Mouse (Mus musculus): ENCODE results near the gene Ticam1. TPM values are rescaled to one million over a fixed set of nuclear protein-coding genes. Genes with fewer than 3 reads are reported as not detected.

Gene Ticam1
- polyA plus RNA-seq, 1 experiment: 20.5 TPM

DNA sequence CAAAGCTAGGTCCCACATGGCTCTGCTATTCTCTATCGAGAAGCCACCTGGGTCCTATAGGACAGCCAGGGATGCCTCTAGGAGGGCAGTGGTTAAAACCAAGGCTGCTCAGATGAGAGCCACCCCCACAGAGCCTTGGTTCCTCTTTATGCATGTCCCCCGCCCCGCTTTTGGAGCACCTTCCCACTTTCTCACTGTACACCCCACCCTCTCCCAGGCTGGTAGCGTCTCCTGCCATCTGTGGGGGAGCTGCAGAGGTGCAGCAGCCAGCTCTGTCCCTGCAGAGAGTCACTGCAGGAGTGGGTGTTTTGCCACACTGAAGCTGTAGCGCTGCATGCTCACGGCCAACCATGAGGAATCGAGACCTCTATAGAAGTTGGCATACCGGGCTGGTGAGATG, 6.7 kb upstream of the Ticam1 start:
- Histone ChIP-seq H3K4me3 (ENCODE audit: extremely low read depth, insufficient read depth, insufficient read length) (no peak overlapping the region), H3K4me1 (ENCODE audit: control insufficient read depth, insufficient read depth, insufficient read length) (no peaks in the 10 kb centered on the region), H3K36me3 (ENCODE audit: control insufficient read depth, insufficient read depth, low read length) (peaks cover 12% of the 10 kb centered on the region), H3K27me3 (ENCODE audit: control insufficient read depth, insufficient read depth, low read length) (no peaks in the 10 kb centered on the region), H3K27ac (ENCODE audit: insufficient read depth, low read length) (no peak overlapping the region)
- 68% methylated on average over 8 of the region's 8 CpGs for WGBS
- TF ChIP-seq POLR2A (IDR thresholded peaks at IDR 0.05; ENCODE audit: low read depth, low read length): no peak
- no peak for TF ChIP-seq CTCF (IDR thresholded peaks at IDR 0.05; ENCODE audit: extremely low read depth, insufficient read depth, insufficient read length, insufficient replicate concordance)
- DNase-seq (ENCODE audit: low read depth in 1 of 2, low spot score in 2 of 2): no peak

DNA sequence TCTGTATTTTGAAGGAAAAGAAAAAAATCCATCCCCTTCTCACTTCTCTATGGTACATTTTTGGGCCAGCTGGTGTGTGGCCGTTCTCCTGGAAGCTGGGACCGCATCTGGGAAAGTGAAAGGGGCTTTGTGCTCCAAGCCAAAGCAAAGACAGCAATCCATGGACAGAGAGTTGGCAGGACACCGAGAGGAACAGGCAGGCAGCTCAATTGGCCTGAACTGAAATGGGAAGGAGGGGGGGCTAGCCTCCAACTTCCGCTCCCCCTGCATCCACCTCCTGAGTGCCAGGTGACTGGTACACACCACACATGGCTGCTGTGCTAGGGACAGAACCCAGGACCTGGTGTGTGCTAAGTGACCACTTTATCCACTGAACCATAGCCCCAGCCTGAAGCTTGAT, 6.2 kb upstream of the Ticam1 start:
- H3K27me3 ChIP-seq (ENCODE audit: control insufficient read depth, insufficient read depth, low read length): no peaks in the 10 kb centered on the region
- 85% methylated on average over 4 of the region's 4 CpGs for WGBS
- H3K4me1 ChIP-seq (ENCODE audit: control insufficient read depth, insufficient read depth, insufficient read length): no peaks in the 10 kb centered on the region
- DNase-seq (ENCODE audit: low read depth in 1 of 2, low spot score in 2 of 2): no peak
- TF ChIP-seq CTCF (IDR thresholded peaks at IDR 0.05; ENCODE audit: extremely low read depth, insufficient read depth, insufficient read length, insufficient replicate concordance): no peak
- TF ChIP-seq POLR2A (IDR thresholded peaks at IDR 0.05; ENCODE audit: low read depth, low read length): no peak
- no peak overlapping the region for H3K27ac ChIP-seq (ENCODE audit: insufficient read depth, low read length)
- H3K4me3 ChIP-seq (ENCODE audit: extremely low read depth, insufficient read depth, insufficient read length): no peak overlapping the region
- H3K36me3 ChIP-seq (ENCODE audit: control insufficient read depth, insufficient read depth, low read length): peaks cover 12% of the 10 kb centered on the region

DNA sequence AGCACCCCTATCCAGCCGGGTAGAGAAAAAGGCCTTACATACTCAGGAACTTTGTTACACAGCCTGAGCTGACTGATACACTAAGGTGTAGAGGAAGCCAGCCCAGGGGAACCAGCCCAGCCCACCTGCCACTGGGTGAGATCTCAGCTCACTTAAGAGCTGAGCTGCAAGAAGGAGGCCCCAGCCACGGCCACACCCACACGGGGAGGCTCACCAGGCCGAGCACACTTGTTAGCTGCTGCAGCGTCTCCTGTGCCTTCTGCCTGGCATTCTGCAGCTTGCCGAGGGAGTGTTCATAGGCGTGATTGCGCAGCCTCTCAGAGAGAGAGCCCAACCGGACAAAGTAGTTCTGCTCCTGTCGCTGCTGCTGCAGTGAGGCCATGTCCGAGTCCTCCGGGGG, 4.6 kb upstream of the Ticam1 start:
- 90% methylated on average over 12 of the region's 12 CpGs for WGBS
- TF ChIP-seq POLR2A (IDR thresholded peaks at IDR 0.05; ENCODE audit: low read depth, low read length): no peak
- no peak for TF ChIP-seq CTCF (IDR thresholded peaks at IDR 0.05; ENCODE audit: extremely low read depth, insufficient read depth, insufficient read length, insufficient replicate concordance)
- DNase-seq (ENCODE audit: low read depth in 1 of 2, low spot score in 2 of 2): no peak
- Histone ChIP-seq H3K27me3 (ENCODE audit: control insufficient read depth, insufficient read depth, low read length) (no peaks in the 10 kb centered on the region), H3K4me3 (ENCODE audit: extremely low read depth, insufficient read depth, insufficient read length) (no peak overlapping the region), H3K4me1 (ENCODE audit: control insufficient read depth, insufficient read depth, insufficient read length) (peaks cover under 1% of the 10 kb centered on the region; the same call in 1 of the 2 replicates), H3K36me3 (ENCODE audit: control insufficient read depth, insufficient read depth, low read length) (peaks cover 11% of the 10 kb centered on the region), H3K27ac (ENCODE audit: insufficient read depth, low read length) (no peak overlapping the region)

DNA sequence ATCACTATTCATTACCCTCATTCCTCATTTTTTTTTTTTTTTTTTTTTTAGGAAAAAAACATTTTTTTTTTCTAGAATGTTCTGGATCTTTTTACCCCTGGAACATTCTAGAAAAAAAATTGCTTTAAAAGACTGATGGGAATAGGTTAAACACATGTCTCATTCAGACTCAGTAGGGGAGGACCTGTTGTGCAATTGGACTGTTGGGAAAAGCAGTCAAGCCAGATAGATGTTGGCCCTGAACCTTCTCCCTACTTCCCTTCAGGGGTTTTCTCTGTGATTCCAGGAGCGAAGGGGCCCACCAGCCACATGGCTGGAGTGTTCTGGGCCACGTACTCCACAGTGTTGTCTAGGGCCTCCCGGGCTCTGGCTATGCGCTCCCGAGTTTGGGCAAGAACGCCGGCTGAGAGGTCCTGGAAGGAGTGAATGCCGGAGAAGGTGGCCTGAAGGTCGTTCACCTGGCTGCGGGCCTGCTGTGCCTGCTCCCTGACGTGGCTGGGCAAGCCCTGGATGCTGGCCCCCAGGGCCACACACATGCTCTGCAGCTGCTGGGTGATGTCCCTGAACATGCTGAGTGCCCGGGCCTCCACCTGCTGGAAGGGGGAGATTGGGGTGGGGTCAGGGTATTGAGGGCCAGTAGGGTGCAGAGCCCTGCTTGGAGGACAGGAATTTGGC, 3.0 kb upstream of the Ticam1 start:
- H3K27me3 ChIP-seq (ENCODE audit: control insufficient read depth, insufficient read depth, low read length): no peaks in the 10 kb centered on the region
- H3K27ac ChIP-seq (ENCODE audit: insufficient read depth, low read length): no peak overlapping the region
- no peak overlapping the region for H3K4me3 ChIP-seq (ENCODE audit: extremely low read depth, insufficient read depth, insufficient read length)
- WGBS: 95% methylated on average over 12 of the region's 12 CpGs
- H3K36me3 ChIP-seq (ENCODE audit: control insufficient read depth, insufficient read depth, low read length): peaks cover 6% of the 10 kb centered on the region; the same call in 1 of the 2 replicates
- DNase-seq (ENCODE audit: low read depth in 1 of 2, low spot score in 2 of 2): no peak
- H3K4me1 ChIP-seq (ENCODE audit: control insufficient read depth, insufficient read depth, insufficient read length): peaks cover 3% of the 10 kb centered on the region; the same call in 1 of the 2 replicates
- no peak for TF ChIP-seq POLR2A (IDR thresholded peaks at IDR 0.05; ENCODE audit: low read depth, low read length)
- no peak for TF ChIP-seq CTCF (IDR thresholded peaks at IDR 0.05; ENCODE audit: extremely low read depth, insufficient read depth, insufficient read length, insufficient replicate concordance)

DNA sequence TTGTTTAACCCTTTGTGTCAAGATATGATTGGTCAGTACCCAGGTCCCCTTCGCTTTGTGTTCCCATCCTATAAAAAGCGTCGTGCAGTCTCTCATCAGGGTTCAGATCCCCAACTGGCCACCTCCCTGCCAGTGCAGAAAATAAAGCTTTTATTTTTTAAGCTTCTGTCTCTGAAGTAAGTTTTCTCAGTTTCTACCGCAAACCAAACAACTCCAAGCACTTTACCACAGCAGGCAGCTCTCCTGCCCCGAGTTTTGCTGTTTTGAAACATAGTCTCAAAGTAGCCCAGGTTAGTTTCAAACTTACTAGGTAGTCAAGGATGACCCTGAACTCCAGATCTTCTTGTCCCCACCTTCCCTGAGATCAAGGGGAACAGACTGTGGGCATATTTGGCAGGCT, 1.8 kb upstream of the Ticam1 start:
- H3K27ac ChIP-seq (ENCODE audit: insufficient read depth, low read length): no peak overlapping the region
- H3K36me3 ChIP-seq (ENCODE audit: control insufficient read depth, insufficient read depth, low read length): peaks cover 7% of the 10 kb centered on the region; the same call in 1 of the 2 replicates
- TF ChIP-seq POLR2A (IDR thresholded peaks at IDR 0.05; ENCODE audit: low read depth, low read length): no peak
- TF ChIP-seq CTCF (IDR thresholded peaks at IDR 0.05; ENCODE audit: extremely low read depth, insufficient read depth, insufficient read length, insufficient replicate concordance): no peak
- no peaks in the 10 kb centered on the region for H3K27me3 ChIP-seq (ENCODE audit: control insufficient read depth, insufficient read depth, low read length)
- no peak overlapping the region for H3K4me3 ChIP-seq (ENCODE audit: extremely low read depth, insufficient read depth, insufficient read length)
- 93% methylated on average over 5 of the region's 5 CpGs for WGBS
- DNase-seq (ENCODE audit: low read depth in 1 of 2, low spot score in 2 of 2): no peak
- peaks cover 6% of the 10 kb centered on the region; the same call in 1 of the 2 replicates for H3K4me1 ChIP-seq (ENCODE audit: control insufficient read depth, insufficient read depth, insufficient read length)

DNA sequence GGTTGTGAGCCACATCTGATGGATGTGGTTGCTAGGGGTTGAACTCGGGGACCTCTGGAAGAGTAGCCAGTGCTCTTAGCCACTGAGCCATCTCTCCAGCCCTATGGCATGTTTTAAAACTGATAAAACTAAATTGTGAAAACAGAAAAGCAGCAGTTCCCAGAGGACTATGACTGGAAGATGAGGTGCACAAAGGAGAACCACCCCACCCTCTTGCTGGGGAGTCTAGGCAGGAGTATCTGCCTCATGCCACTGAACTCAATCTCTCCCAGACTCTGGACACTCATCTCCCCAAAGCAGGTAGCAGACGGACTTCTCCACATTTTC, 944 bp upstream of the Ticam1 start:
- H3K4me3 ChIP-seq (ENCODE audit: extremely low read depth, insufficient read depth, insufficient read length): no peak overlapping the region
- H3K4me1 ChIP-seq (ENCODE audit: control insufficient read depth, insufficient read depth, insufficient read length): peaks cover 6% of the 10 kb centered on the region; the same call in 1 of the 2 replicates
- WGBS: 48% methylated on average over 2 of the region's 2 CpGs
- no peak overlapping the region for H3K27ac ChIP-seq (ENCODE audit: insufficient read depth, low read length)
- no peaks in the 10 kb centered on the region for H3K27me3 ChIP-seq (ENCODE audit: control insufficient read depth, insufficient read depth, low read length)
- H3K36me3 ChIP-seq (ENCODE audit: control insufficient read depth, insufficient read depth, low read length): peaks cover 9% of the 10 kb centered on the region; the same call in 1 of the 2 replicates
- peak in 1 of 2 experiments; percentile 2 for DNase-seq (ENCODE audit: low read depth in 1 of 2, low spot score in 2 of 2)
- TF ChIP-seq POLR2A (IDR thresholded peaks at IDR 0.05; ENCODE audit: low read depth, low read length): no peak

DNA sequence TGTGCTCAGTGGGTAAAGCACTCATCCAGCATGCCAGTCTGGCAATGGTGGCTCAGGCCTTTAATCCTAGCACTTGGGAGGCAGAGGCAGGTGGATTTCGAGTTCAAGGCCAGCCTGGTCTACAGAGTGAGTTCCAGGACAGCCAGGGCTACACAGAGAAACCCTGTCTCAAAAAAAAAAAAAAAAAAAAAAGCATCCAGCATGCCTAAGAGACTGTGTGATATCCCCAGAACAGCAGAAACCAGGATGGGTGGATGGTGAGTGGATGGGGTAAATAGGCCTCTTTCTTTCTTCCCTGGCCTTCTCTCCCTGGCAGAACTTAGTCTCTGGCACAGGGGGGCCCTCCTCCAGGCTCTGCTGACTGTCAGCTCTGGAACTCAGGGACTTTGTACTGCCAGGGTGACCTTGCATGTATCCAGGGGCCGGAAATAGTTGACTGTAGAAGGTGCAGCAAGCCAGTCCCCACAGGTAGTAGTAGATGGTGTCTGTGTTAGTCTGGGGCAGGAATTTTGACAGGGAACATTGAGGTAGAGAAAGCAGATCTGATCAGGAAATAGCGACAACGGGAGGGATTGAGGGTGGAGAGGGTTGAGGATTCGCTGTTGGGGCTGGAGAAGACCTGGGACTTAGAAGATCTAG, 625 bp downstream of the Ticam1 start:
- H3K36me3 ChIP-seq (ENCODE audit: control insufficient read depth, insufficient read depth, low read length): peaks cover 17% of the 10 kb centered on the region
- H3K4me3 ChIP-seq (ENCODE audit: extremely low read depth, insufficient read depth, insufficient read length): peak overlapping the region; percentile 68
- H3K4me1 ChIP-seq (ENCODE audit: control insufficient read depth, insufficient read depth, insufficient read length): peaks cover 6% of the 10 kb centered on the region; the same call in 1 of the 2 replicates
- 22% methylated on average over 5 of the region's 5 CpGs for WGBS
- peak in 1 of 2 experiments; percentile 5 for DNase-seq (ENCODE audit: low read depth in 1 of 2, low spot score in 2 of 2)
- H3K27ac ChIP-seq (ENCODE audit: insufficient read depth, low read length): peak overlapping the region; percentile 62
- H3K27me3 ChIP-seq (ENCODE audit: control insufficient read depth, insufficient read depth, low read length): no peaks in the 10 kb centered on the region
- TF ChIP-seq CTCF (IDR thresholded peaks at IDR 0.05; ENCODE audit: extremely low read depth, insufficient read depth, insufficient read length, insufficient replicate concordance): no peak
- TF ChIP-seq POLR2A (IDR thresholded peaks at IDR 0.05; ENCODE audit: low read depth, low read length): no peak
